Mouse (Mus musculus) embryonic facial prominence, embryonic 10.5 days (tissue): ENCODE measurements at regions not wholly inside any gene's neighbourhood (a gene's known extent, or its start where the extent isn't known, plus 50 kb on each side); places are given as distances from the start of the nearest gene placed in this dataset.
"Not testable (repeated sequence)": the region's sequence is repeated elsewhere in the genome, so short reads cannot be mapped to it uniquely, and the experiment has no call there.

ENCODE experiments used
- DNase-seq: peaks from one replicate; pipeline ENCODE4 v3.0.0-alpha.2; 2017; ENCODE audit warnings: low spot score
- H3K27ac ChIP-seq: fragments of 300-500 bp; sonication (generic); replicated peaks from 2 replicates; pipeline ENCODE4 v1.5.1; 2016; ENCODE audit warnings: mild to moderate bottlenecking
- H3K27me3 ChIP-seq: fragments of 300-500 bp; sonication (generic); replicated peaks from 2 replicates; pipeline ENCODE4 v1.6.1; 2016; ENCODE audit warnings: low read depth, mild to moderate bottlenecking; ENCODE audit not compliant: poor library complexity, severe bottlenecking
- H3K36me3 ChIP-seq: fragments of 300-500 bp; sonication (generic); replicated peaks from 2 replicates; pipeline ENCODE4 v1.6.1; 2016; ENCODE audit warnings: mild to moderate bottlenecking, moderate library complexity
- H3K4me1 ChIP-seq: fragments of 300-500 bp; sonication (generic); 2 replicates; pipeline ENCODE4 v1.6.1; 2016
- H3K4me3 ChIP-seq: fragments of 300-500 bp; sonication (generic); 2 replicates; pipeline ENCODE4 v1.5.1; 2016; ENCODE audit warnings: mild to moderate bottlenecking, moderate library complexity
- H3K9me3 ChIP-seq: fragments of 300-500 bp; sonication (generic); 2 replicates; pipeline ENCODE4 v1.6.1; 2016; ENCODE audit warnings: mild to moderate bottlenecking
- WGBS: fragments of 180-500 bp; shearing (Covaris S2); methylation state at CpG from one replicate; pipeline ENCODE4 v1.1.7; 2016; 5-methylcytosine and 5-hydroxymethylcytosine counted together

DNA sequence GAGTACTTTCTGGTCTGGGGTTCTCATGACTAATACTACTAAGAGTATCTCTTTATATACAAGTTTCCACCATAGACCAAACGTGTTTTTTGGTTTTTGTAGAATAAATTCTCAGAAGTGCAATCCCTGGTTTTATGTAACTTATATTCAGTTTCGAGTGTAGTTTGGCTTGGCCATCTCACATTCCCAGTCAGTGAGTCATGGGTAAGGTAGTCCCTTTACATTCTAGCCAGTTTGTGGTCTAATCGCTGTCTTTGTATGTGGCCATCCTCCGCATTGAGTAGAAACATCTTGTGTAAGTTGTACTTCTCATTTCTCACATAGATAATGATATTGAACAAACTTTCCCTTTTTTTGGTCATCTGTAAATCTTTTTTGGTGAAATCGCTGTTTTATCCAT is 88.3 kb downstream of the Anxa5 start:
- 89% methylated on average over 5 of the region's 5 CpGs for WGBS
- Histone ChIP-seq H3K36me3 (no peaks in the 10 kb centered on the region), H3K4me1 (no peaks in the 10 kb centered on the region), H3K4me3 (no peak overlapping the region), H3K9me3 (no peaks in the 10 kb centered on the region), H3K27ac (no peak overlapping the region), H3K27me3 (no peaks in the 10 kb centered on the region)
- DNase-seq: no peak

DNA sequence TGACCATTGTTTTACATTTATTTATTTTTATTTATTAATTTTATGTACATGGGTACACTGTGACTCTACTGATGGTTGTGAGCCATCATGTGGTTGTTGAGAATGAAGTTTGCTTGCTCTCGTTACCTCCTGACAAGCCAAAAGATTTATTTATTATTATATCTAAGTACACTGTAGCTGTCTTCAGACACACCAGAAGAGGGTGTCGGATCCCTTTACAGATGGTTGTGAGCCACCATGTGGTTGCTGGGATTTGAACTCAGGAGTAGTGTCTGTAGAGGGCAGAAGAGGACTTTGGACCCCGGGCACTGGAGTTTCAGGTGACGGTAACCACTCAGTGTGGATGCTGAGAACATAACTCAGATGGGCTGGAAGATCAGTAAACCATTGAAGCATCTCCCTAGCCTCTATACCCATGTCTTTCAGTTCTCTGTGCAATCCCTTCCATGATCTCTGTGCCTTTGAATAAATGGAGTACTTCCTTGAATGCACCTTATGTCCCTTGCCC is 92.2 kb downstream of the Anxa5 start:
- no peaks in the 10 kb centered on the region for H3K4me1 ChIP-seq
- 90% methylated on average over 4 of the region's 4 CpGs for WGBS
- no peak for DNase-seq
- no peaks in the 10 kb centered on the region for H3K27me3 ChIP-seq
- no peaks in the 10 kb centered on the region for H3K36me3 ChIP-seq
- H3K9me3 ChIP-seq: no peaks in the 10 kb centered on the region
- no peak overlapping the region for H3K27ac ChIP-seq
- H3K4me3 ChIP-seq: no peak overlapping the region

DNA sequence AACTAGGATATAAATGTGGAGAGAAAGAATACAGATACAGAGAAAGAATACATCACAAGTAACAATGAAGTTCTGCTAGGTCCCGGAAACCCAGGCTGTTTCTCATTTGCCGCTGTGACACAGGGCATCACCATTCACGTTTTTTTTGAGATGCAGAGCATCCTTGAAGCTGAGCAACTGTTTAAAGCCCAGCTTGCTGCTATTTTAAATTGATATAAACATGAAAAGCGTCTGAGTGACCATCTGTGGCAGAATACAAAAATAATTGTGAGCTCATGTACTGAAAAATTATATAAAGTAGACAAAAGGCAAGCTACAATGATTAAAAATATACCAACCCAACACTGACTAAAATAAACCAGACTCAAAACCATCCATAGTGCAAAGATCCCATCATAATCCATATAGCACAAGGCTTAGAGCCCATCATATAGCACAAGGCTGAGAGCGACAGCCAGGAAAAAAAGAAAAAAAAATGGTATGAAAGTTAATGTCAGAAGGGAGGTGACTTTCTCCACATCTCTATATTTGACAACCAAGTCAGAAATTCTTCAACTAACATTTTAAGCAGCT is 94.0 kb downstream of the Anxa5 start:
- WGBS: 86% methylated on average over 5 of the region's 5 CpGs
- no peak for DNase-seq
- Histone ChIP-seq H3K4me3 (no peak overlapping the region), H3K27me3 (no peaks in the 10 kb centered on the region), H3K4me1 (no peaks in the 10 kb centered on the region), H3K36me3 (no peaks in the 10 kb centered on the region), H3K9me3 (no peaks in the 10 kb centered on the region), H3K27ac (no peak overlapping the region)

DNA sequence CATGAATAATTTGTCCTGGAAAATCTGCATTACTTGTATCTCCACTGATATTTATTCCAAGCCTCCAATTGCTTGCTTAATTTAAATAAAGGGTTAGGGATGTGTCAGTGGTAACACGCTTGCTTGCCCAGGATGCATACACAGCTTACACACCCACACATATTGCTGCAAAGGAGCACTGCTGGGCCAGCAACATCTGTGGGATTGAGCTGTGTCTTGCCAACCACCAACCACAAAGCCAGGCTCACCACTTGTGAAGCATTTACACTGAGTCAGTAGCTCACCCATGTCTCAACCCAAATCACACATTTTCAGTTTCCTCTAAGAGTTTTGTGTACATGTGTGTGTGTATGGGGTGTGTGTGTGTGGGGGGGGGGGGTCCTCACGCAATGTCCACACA is 100.0 kb downstream of the Anxa5 start:
- Histone ChIP-seq H3K9me3 (no peaks in the 10 kb centered on the region), H3K27ac (no peak overlapping the region), H3K4me1 (no peaks in the 10 kb centered on the region), H3K36me3 (no peaks in the 10 kb centered on the region), H3K4me3 (no peak overlapping the region), H3K27me3 (no peaks in the 10 kb centered on the region)
- 86% methylated on average over 2 of the region's 2 CpGs for WGBS
- DNase-seq: no peak

DNA sequence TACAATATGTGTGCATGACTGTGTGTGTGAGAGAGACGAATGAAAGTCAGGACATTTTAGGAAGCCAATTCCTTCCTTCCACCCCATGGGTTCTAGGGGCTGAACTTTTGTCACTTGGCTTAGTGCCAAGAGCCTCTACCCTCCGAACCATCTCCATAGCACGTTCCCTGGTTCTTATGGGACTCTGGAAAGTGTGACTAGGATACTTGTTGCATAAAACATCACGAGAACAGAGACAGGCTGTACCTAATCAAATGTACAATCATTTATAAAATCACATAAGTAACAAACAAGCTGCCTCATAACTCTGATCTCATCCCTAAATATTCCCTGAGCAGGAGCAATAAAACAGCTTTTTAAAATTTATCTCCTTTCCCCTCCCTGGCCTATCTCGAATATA is 100.8 kb downstream of the Anxa5 start:
- H3K9me3 ChIP-seq: no peaks in the 10 kb centered on the region
- no peaks in the 10 kb centered on the region for H3K27me3 ChIP-seq
- H3K4me1 ChIP-seq: no peaks in the 10 kb centered on the region
- 84% methylated on average over 5 of the region's 5 CpGs for WGBS
- no peak for DNase-seq
- no peaks in the 10 kb centered on the region for H3K36me3 ChIP-seq
- H3K4me3 ChIP-seq: no peak overlapping the region
- no peak overlapping the region for H3K27ac ChIP-seq

DNA sequence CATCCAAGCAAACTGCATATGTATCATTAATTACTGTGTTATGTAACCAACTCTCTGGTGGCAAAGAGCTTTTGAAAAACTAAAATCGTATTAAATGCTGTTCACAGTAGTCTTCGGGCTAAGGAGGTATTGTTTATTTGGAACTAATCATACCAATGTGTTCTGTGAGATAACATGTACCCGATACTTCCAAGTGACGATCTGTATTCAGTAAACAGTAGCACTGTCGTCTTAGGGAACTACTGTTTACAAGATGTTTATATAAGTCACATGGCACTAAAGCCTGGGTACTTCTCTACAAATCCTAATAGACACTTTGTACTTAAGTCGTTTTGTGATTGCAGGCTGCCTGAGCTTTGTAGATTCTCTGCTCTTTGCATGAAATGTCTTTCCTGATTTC is 114.8 kb downstream of the Anxa5 start:
- no peak overlapping the region for H3K27ac ChIP-seq
- WGBS: 83% methylated on average over 6 of the region's 6 CpGs

DNA sequence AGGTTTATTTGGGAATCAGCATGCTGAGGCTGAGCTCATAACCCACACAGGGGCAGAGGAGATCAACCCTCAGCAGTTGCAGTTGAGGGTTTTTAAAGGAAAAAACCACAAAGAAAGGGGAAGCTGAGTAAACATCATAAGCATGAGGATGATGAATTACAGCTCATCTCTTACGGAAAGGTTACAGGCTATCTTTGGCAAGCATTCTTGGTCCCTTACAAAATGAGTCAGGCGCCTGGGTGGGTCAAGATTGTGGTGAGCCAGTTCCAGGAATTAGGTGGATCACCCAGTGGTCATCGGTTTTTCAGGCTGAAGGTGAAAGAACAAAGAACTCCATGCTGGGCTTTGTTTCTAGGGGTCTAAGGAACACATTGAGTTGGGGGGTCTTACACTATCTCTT is 121.5 kb downstream of the Anxa5 start:
- H3K27me3 ChIP-seq, H3K27ac ChIP-seq, DNase-seq, H3K9me3 ChIP-seq, H3K4me3 ChIP-seq, H3K36me3 ChIP-seq, H3K4me1 ChIP-seq: not testable (repeated sequence)
- 91% methylated on average over 3 of the region's 3 CpGs for WGBS

More for the DNA sequence above, 114.8 kb downstream of the Anxa5 start:
- Histone ChIP-seq H3K36me3 (no peaks in the 10 kb centered on the region), H3K4me3 (no peak overlapping the region), H3K9me3 (no peaks in the 10 kb centered on the region), H3K4me1 (no peaks in the 10 kb centered on the region), H3K27me3 (no peaks in the 10 kb centered on the region)
- no peak for DNase-seq

DNA sequence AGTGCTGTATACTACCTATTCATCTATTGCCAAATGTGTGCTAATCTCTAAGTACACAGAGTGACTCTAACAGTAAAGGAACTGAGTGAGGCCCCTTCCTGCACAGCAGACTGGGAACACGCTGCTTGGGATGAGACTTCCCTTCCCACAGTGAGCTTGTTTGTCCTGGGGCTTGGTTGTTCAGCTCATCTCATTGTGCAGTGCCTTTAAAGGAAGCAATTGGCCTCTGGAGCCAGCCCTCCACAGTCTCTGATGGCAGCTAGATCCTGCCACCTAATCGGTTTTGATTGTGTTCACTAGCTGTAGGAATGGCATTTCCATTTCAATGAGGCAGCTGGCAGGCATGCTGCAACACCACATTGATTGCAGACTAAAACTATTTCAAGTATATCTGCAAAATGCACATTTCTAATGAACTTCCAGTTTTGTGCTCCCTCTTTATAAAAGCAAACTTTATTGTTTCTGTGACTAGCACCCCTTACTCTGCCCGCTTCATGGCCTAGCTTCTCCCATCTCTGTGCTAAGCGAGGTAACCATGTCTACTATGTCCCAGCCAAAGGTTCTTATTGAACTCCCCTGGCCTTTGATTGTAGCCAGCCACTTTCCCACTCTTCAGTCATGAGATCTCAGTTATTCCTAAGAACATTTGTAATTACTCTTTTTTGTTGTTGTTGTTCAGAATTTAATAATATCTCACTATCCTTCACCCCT is 123.5 kb downstream of the Anxa5 start:
- no peaks in the 10 kb centered on the region for H3K27me3 ChIP-seq
- H3K36me3 ChIP-seq: no peaks in the 10 kb centered on the region
- no peak for DNase-seq
- WGBS: 53% methylated on average over 4 of the region's 4 CpGs
- H3K4me1 ChIP-seq: no peaks in the 10 kb centered on the region
- no peak overlapping the region for H3K27ac ChIP-seq
- H3K4me3 ChIP-seq: no peak overlapping the region
- H3K9me3 ChIP-seq: 0 out of 2 replicates have a peak, but pooled peaks cover 5% of the 10 kb centered on the region

DNA sequence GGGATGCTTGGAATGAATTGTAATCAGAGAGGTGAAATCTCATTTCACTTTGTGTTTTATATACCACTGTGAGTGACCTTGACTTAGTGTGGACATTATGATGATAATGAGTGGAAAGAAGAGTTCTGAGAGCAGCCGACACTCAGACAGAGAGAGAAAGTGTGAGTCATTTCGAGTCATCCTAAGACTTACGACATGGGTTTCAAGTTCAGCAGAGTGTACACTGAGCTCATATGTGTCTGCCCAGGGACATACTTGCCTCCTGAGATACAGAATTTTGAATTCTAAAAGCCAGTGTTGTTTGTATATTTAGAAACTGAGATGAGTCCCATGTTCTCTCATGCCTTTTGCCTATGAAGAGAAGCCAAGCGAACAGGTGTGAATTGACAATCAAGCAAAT is 126.6 kb downstream of the Anxa5 start:
- 90% methylated on average over 4 of the region's 4 CpGs for WGBS
- DNase-seq: no peak
- no peaks in the 10 kb centered on the region for H3K27me3 ChIP-seq
- no peak overlapping the region for H3K4me3 ChIP-seq
- no peaks in the 10 kb centered on the region for H3K36me3 ChIP-seq
- H3K9me3 ChIP-seq: 0 out of 2 replicates have a peak, but pooled peaks cover 1% of the 10 kb centered on the region
- no peak overlapping the region for H3K27ac ChIP-seq
- H3K4me1 ChIP-seq: no peaks in the 10 kb centered on the region

DNA sequence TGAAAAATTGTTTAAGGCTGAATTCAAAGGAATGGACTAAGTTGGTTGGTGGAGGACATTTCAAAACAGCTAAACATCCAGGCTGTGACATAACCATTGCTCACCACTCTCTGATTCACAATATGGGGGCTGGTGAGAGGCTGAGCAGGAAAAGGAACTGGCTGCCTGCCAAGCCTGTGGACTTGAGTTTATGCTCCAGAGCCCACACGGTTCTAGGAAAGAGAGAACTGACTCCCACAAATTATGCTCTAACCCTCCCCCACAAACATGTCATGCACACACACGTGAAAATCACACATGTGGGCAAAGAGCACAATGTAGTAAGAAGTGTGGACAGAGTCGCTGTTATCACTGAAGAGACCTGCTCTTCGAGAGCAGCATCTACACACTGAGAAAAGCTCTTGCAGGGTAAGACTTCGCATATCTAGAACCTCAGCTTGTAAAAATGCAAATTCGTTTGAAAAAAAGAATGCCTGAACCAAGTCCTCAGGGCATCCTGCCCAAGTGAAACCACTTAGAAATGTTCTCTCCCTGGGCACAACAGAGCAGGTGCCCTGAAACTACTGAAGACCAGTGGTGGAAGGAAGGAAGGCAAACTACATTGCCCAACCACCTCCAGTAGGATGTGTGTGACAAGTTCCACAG is 118.9 kb upstream of the Qrfpr start:
- no peak for DNase-seq
- H3K4me3 ChIP-seq: no peak overlapping the region
- no peaks in the 10 kb centered on the region for H3K4me1 ChIP-seq
- 78% methylated on average over 6 of the region's 6 CpGs for WGBS
- H3K9me3 ChIP-seq: no peaks in the 10 kb centered on the region
- H3K27ac ChIP-seq: no peak overlapping the region
- no peaks in the 10 kb centered on the region for H3K36me3 ChIP-seq
- H3K27me3 ChIP-seq: no peaks in the 10 kb centered on the region

DNA sequence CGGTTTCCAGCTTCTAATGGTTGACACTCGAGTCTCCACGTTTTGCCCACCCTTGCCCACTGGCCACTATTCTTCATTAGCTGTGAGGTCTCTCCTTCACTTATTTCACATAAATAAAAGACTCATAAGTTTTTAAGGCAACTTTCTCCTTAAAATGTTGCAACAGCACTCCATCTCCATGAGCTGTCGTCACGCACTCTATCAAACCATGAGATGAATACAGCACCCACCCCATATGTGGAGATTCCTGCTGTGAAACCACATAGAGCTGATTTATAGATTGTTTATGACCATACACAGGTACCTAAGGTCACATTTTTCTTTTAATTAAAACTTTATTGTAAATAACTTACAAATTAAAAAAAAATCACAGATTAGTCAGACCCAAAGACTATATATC is 117.5 kb upstream of the Qrfpr start:
- no peak for DNase-seq
- whole genome bisulfite sequencing: 93% methylated on average over 5 of the region's 5 CpGs
- no peaks in the 10 kb centered on the region for H3K27me3 ChIP-seq
- no peaks in the 10 kb centered on the region for H3K36me3 ChIP-seq
- H3K9me3 ChIP-seq: no peaks in the 10 kb centered on the region
- H3K27ac ChIP-seq: no peak overlapping the region
- no peak overlapping the region for H3K4me3 ChIP-seq
- no peaks in the 10 kb centered on the region for H3K4me1 ChIP-seq

DNA sequence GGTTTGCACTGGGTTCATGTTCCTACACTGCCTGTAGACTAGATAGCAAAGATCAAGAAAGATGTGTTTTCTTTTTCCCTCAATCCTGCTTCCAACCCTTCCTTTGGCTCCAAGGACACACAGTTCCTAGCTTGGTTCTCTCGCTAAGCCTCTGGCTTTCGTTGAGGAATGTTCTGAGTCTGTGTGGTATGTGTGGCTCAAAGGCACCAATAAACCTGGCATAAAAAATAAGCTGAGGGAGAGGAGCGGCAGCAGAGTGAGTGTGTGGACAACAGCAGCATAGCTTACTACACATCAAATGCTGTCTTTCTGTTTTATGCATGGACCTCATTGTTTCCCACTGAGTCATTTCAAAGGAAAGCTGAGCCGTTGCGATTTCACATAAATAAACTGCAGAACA is 112.2 kb upstream of the Qrfpr start:
- WGBS: 86% methylated on average over 5 of the region's 5 CpGs
- Histone ChIP-seq H3K27me3 (no peaks in the 10 kb centered on the region), H3K9me3 (no peaks in the 10 kb centered on the region), H3K4me3 (no peak overlapping the region), H3K4me1 (no peaks in the 10 kb centered on the region), H3K27ac (no peak overlapping the region), H3K36me3 (no peaks in the 10 kb centered on the region)
- no peak for DNase-seq

DNA sequence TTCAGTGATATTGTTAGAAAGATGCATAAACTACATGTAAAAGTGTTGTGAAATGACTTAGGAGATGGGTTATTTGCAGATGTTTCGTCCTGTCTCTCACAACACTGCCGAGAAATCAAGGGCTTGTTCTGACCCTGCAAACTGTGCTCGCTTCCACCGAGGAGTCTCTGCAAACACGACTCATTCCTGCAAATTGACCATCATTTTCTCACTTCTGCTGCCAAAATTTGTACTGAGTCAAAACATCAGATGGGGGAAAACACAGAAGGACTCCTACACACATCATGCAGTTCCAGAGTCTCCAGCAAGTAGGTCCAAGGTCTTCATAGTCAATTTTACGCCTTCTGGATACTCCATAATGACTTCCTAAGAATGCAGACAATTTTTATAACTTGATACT is 109.9 kb upstream of the Qrfpr start:
- WGBS: 91% methylated on average over 6 of the region's 6 CpGs
- Histone ChIP-seq H3K27me3 (no peaks in the 10 kb centered on the region), H3K4me3 (no peak overlapping the region), H3K27ac (no peak overlapping the region), H3K9me3 (no peaks in the 10 kb centered on the region), H3K36me3 (no peaks in the 10 kb centered on the region), H3K4me1 (no peaks in the 10 kb centered on the region)
- no peak for DNase-seq
